Mouse (Mus musculus): ENCODE measurements around the gene Gm49673. TPM values are rescaled to one million over a fixed set of nuclear protein-coding genes. Genes with fewer than 3 reads are reported as not detected.

Gm49673 gene
- polyA plus RNA-seq, 1 experiment from 2014 or later = 0.22 TPM

Other genes starting within 250 kb of the Gm49673 start
- 0.22 and 0.75 TPM in 2 replicates for gene Tagap, start 221.8 kb downstream of the Gm49673 start, polyA plus RNA-seq (2014; fragmentation: Nextera tagmentation; extraction: Ambion mirVana)
- gene Rsph3a, start 202.2 kb downstream of the Gm49673 start, polyA plus RNA-seq (2014; fragmentation: Nextera tagmentation; extraction: Ambion mirVana) = 73.8 and 87.7 TPM in 2 replicates
- gene Rnaset2a, start 309 bp upstream of the Gm49673 start, polyA plus RNA-seq (2014; fragmentation: Nextera tagmentation; extraction: Ambion mirVana) = 15.0 and 15.3 TPM in 2 replicates
- gene Fgfr1op, start 17.7 kb upstream of the Gm49673 start, polyA plus RNA-seq (2014; fragmentation: Nextera tagmentation; extraction: Ambion mirVana) = 28.3 and 35.8 TPM in 2 replicates
- gene Ccr6, start 88.3 kb upstream of the Gm49673 start, polyA plus RNA-seq (2014; fragmentation: Nextera tagmentation; extraction: Ambion mirVana) = not detected in 2 replicates
- 340 and 366 TPM in 2 replicates for gene Mpc1, start 135.1 kb upstream of the Gm49673 start, polyA plus RNA-seq (2014; fragmentation: Nextera tagmentation; extraction: Ambion mirVana)
- 155 and 159 TPM in 2 replicates for gene Sft2d1, start 163.3 kb upstream of the Gm49673 start, polyA plus RNA-seq (2014; fragmentation: Nextera tagmentation; extraction: Ambion mirVana)
- gene Prr18, start 189.7 kb upstream of the Gm49673 start, polyA plus RNA-seq (2014; fragmentation: Nextera tagmentation; extraction: Ambion mirVana) = 9.7 and 10.8 TPM in 2 replicates
- 0.35 and 0.51 TPM in 2 replicates for gene T2, start 208.2 kb upstream of the Gm49673 start, polyA plus RNA-seq (2014; fragmentation: Nextera tagmentation; extraction: Ambion mirVana)

Measured in forebrain, embryonic 14.5 days (tissue).